Mouse (Mus musculus): ENCODE results near the gene Pcna. TPM values are rescaled to one million over a fixed set of nuclear protein-coding genes. Genes with fewer than 3 reads are reported as not detected.
"Not testable (repeated sequence)": the region's sequence is repeated elsewhere in the genome, so short reads cannot be mapped to it uniquely, and the experiment has no call there.

The Pcna gene
- polyA plus RNA-seq, 1 experiment, result 81.7 TPM

- Histone ChIP-seq H3K27ac (ENCODE audit: insufficient read depth, low read length) (no peak overlapping the region), H3K36me3 (ENCODE audit: control insufficient read depth, insufficient read depth, low read length) (peaks cover 8% of the 10 kb centered on the region), H3K4me3 (ENCODE audit: extremely low read depth, insufficient read depth, insufficient read length) (no peak overlapping the region), H3K27me3 (ENCODE audit: control insufficient read depth, insufficient read depth, low read length) (no peaks in the 10 kb centered on the region), H3K4me1 (ENCODE audit: control insufficient read depth, insufficient read depth, insufficient read length) (peaks cover 4% of the 10 kb centered on the region; the same call in 1 of the 2 replicates)
- TF ChIP-seq POLR2A (IDR thresholded peaks at IDR 0.05; ENCODE audit: low read depth, low read length) (no peak), CTCF (IDR thresholded peaks at IDR 0.05; ENCODE audit: extremely low read depth, insufficient read depth, insufficient read length, insufficient replicate concordance) (no peak)
- 82% methylated on average over 6 of the region's 6 CpGs for WGBS
- DNase-seq (ENCODE audit: low read depth in 1 of 2, low spot score in 2 of 2), result no peak
These were observed 37.7 kb upstream of the Pcna start for GRCm38 (mm10) chr2:132290808-132291207.

DNA sequence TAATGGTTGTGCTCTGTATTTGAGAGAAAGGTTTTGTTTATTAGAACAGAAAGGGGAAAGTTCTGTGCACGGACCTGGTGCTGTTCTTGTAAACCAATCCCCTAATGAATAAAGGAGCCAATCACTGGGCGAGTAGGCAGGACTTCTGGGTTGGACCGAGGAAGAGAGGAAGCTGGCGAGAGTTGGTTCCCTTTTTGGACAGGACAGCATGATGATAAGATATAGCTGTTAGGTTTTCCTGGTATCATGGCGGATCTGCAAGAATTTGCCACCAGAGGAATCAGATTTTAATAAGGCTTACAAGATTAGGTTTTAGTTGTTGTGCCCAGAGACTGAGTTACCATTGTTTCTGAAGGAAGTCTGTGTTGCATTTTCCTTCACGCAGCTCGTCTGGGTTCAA is 36.1 kb upstream of the Pcna start:
- WGBS, result 36% methylated on average over 5 of the region's 7 CpGs
- H3K27ac ChIP-seq (ENCODE audit: insufficient read depth, low read length); H3K4me3 ChIP-seq (ENCODE audit: extremely low read depth, insufficient read depth, insufficient read length); H3K36me3 ChIP-seq (ENCODE audit: control insufficient read depth, insufficient read depth, low read length); H3K27me3 ChIP-seq (ENCODE audit: control insufficient read depth, insufficient read depth, low read length); DNase-seq (ENCODE audit: low read depth in 1 of 2, low spot score in 2 of 2): not testable (repeated sequence)
- peaks cover 18% of the 10 kb centered on the region; the same call in 1 of the 2 replicates for H3K4me1 ChIP-seq (ENCODE audit: control insufficient read depth, insufficient read depth, insufficient read length)

- TF ChIP-seq CTCF (IDR thresholded peaks at IDR 0.05; ENCODE audit: extremely low read depth, insufficient read depth, insufficient read length, insufficient replicate concordance) (no peak), POLR2A (IDR thresholded peaks at IDR 0.05; ENCODE audit: low read depth, low read length) (no peak)
- H3K27ac ChIP-seq (ENCODE audit: insufficient read depth, low read length), result no peak overlapping the region
- H3K4me3 ChIP-seq (ENCODE audit: extremely low read depth, insufficient read depth, insufficient read length), result no peak overlapping the region
- 90% methylated on average over 9 of the region's 9 CpGs for WGBS
- no peaks in the 10 kb centered on the region for H3K36me3 ChIP-seq (ENCODE audit: control insufficient read depth, insufficient read depth, low read length)
- DNase-seq (ENCODE audit: low read depth in 1 of 2, low spot score in 2 of 2), result no peak
- H3K27me3 ChIP-seq (ENCODE audit: control insufficient read depth, insufficient read depth, low read length), result no peaks in the 10 kb centered on the region
- peaks cover 33% of the 10 kb centered on the region; the same call in 1 of the 2 replicates for H3K4me1 ChIP-seq (ENCODE audit: control insufficient read depth, insufficient read depth, insufficient read length)
These were observed 33.4 kb upstream of the Pcna start for GRCm38 (mm10) chr2:132286376-132287076.

- peaks cover 33% of the 10 kb centered on the region; the same call in 1 of the 2 replicates for H3K4me1 ChIP-seq (ENCODE audit: control insufficient read depth, insufficient read depth, insufficient read length)
- not testable (repeated sequence) for H3K27me3 ChIP-seq (ENCODE audit: control insufficient read depth, insufficient read depth, low read length); H3K36me3 ChIP-seq (ENCODE audit: control insufficient read depth, insufficient read depth, low read length); H3K4me3 ChIP-seq (ENCODE audit: extremely low read depth, insufficient read depth, insufficient read length); DNase-seq (ENCODE audit: low read depth in 1 of 2, low spot score in 2 of 2); H3K27ac ChIP-seq (ENCODE audit: insufficient read depth, low read length)
- 59% methylated on average over 5 of the region's 5 CpGs for WGBS
These were observed 32.6 kb upstream of the Pcna start for GRCm38 (mm10) chr2:132285722-132286121.

DNA sequence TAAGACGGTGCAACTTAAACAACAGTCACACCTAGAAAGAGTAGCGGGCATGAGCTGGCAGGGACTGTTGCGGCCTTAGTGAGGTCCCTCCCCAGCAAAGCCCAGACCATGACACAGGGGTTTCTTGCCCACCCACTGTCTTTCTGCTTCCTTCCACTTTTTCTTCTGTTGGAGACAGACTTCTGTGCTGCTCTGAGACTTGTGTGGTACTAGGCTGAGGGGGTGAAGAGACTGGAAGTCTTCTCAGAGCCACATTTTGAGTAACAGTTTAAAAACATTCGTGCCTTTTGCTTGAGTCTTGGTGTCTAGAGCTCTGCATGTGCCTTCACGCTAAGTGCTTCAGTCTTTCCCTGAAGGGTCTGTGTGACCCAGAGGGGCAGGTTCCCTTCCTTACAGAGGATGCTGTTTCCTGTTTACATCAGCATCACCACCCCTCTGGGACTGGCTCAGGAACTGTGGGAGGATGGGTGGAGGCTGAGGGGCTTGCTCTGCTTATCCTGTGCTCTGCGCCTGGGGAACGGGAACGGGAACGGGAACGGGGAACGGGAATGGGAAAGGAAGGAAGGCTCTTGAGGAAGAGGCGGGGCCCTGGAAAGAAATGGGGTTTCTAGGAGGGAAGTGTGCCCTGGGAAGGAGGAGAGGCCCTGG is 31.5 kb upstream of the Pcna start:
- H3K36me3 ChIP-seq (ENCODE audit: control insufficient read depth, insufficient read depth, low read length), result peaks cover 2% of the 10 kb centered on the region; the same call in 1 of the 2 replicates
- H3K27me3 ChIP-seq (ENCODE audit: control insufficient read depth, insufficient read depth, low read length), result no peaks in the 10 kb centered on the region
- TF ChIP-seq POLR2A (IDR thresholded peaks at IDR 0.05; ENCODE audit: low read depth, low read length) (no peak), CTCF (IDR thresholded peaks at IDR 0.05; ENCODE audit: extremely low read depth, insufficient read depth, insufficient read length, insufficient replicate concordance) (no peak)
- DNase-seq (ENCODE audit: low read depth in 1 of 2, low spot score in 2 of 2), result no peak
- peaks cover 37% of the 10 kb centered on the region; the same call in 1 of the 2 replicates for H3K4me1 ChIP-seq (ENCODE audit: control insufficient read depth, insufficient read depth, insufficient read length)
- H3K27ac ChIP-seq (ENCODE audit: insufficient read depth, low read length), result peak overlapping the region; percentile 3; the same call in 1 of the 2 replicates
- no peak overlapping the region for H3K4me3 ChIP-seq (ENCODE audit: extremely low read depth, insufficient read depth, insufficient read length)
- 29% methylated on average over 12 of the region's 12 CpGs for WGBS

- H3K27me3 ChIP-seq (ENCODE audit: control insufficient read depth, insufficient read depth, low read length), result no peaks in the 10 kb centered on the region
- WGBS, result 44% methylated on average over 15 of the region's 15 CpGs
- no peak for DNase-seq (ENCODE audit: low read depth in 1 of 2, low spot score in 2 of 2)
- TF ChIP-seq POLR2A (IDR thresholded peaks at IDR 0.05; ENCODE audit: low read depth, low read length) (no peak), CTCF (IDR thresholded peaks at IDR 0.05; ENCODE audit: extremely low read depth, insufficient read depth, insufficient read length, insufficient replicate concordance) (no peak)
- peaks cover 43% of the 10 kb centered on the region; the same call in 1 of the 2 replicates for H3K4me1 ChIP-seq (ENCODE audit: control insufficient read depth, insufficient read depth, insufficient read length)
- no peak overlapping the region for H3K4me3 ChIP-seq (ENCODE audit: extremely low read depth, insufficient read depth, insufficient read length)
- peaks cover 2% of the 10 kb centered on the region; the same call in 1 of the 2 replicates for H3K36me3 ChIP-seq (ENCODE audit: control insufficient read depth, insufficient read depth, low read length)
- no peak overlapping the region for H3K27ac ChIP-seq (ENCODE audit: insufficient read depth, low read length)
These were observed 30.3 kb upstream of the Pcna start for GRCm38 (mm10) chr2:132283236-132284070.
